Mouse (Mus musculus) lung, adult 2 months (tissue): ENCODE measurements around the gene Hhip. TPM values are rescaled to one million over a fixed set of nuclear protein-coding genes. Genes with fewer than 3 reads are reported as not detected.

Experiments
- DNase-seq: peaks from one replicate; pipeline ENCODE4 v3.0.0; 2022
- H3K4me1 ChIP-seq: fragments of 200-500 bp; 2 replicates; pipeline ENCODE4 v1.6.1; 2011; ENCODE audit warnings: low read length; ENCODE audit not compliant: control insufficient read depth, insufficient read depth
- H3K4me3 ChIP-seq: fragments of 200-500 bp; replicated peaks from 2 replicates; pipeline ENCODE3; 2011; ENCODE audit warnings: low read depth, mild to moderate bottlenecking, control low read depth, low read length; ENCODE audit errors: extremely low read depth
- CTCF ChIP-seq: fragments of 200-500 bp; IDR thresholded peaks from 2 replicates; pipeline ENCODE4 v1.5.1; 2011; ENCODE audit warnings: mild to moderate bottlenecking, low read length, control low read depth; ENCODE audit not compliant: insufficient read depth
- POLR2A ChIP-seq: fragments of 200-500 bp; IDR thresholded peaks from 2 replicates; pipeline ENCODE4 v1.6.1; 2011; ENCODE audit warnings: low read depth, mild to moderate bottlenecking, control low read depth, low read length, borderline replicate concordance; ENCODE audit errors: extremely low read depth
- WGBS: fragments of 180-500 bp; shearing (Covaris S2); methylation state at CpG from one replicate; pipeline ENCODE4 v1.1.7; 2018; 5-methylcytosine and 5-hydroxymethylcytosine counted together
- polyA plus RNA-seq: library from polyadenylated mRNA; depleted of rRNA; stranded (reverse); fragments of >200 nt; gene quantifications from 2 replicates; pipeline ENCODE4 v1.2.3, GENCODE M21; 2012

Hhip gene
- polyA plus RNA-seq, 1 experiment: 8.0 TPM

- WGBS: 29% methylated on average over 7 of the region's 7 CpGs
- Histone ChIP-seq H3K4me1 (peaks cover 2% of the 10 kb centered on the region; the same call in 1 of the 2 replicates), H3K4me3 (no peak overlapping the region)
- no peak for DNase-seq
- TF ChIP-seq CTCF (no peak), POLR2A (no peak)
Observed at GRCm38 (mm10) chr8:79935793-79936192, 122.0 kb downstream of the Hhip start.

GRCm38 (mm10) chr8:79929202-79929601, 128.6 kb downstream of the Hhip start:
- TF ChIP-seq POLR2A (no peak), CTCF (no peak)
- no peak overlapping the region for H3K4me3 ChIP-seq
- H3K4me1 ChIP-seq: no peaks in the 10 kb centered on the region
- no peak for DNase-seq
- whole genome bisulfite sequencing: 48% methylated on average over 4 of the region's 4 CpGs

DNA sequence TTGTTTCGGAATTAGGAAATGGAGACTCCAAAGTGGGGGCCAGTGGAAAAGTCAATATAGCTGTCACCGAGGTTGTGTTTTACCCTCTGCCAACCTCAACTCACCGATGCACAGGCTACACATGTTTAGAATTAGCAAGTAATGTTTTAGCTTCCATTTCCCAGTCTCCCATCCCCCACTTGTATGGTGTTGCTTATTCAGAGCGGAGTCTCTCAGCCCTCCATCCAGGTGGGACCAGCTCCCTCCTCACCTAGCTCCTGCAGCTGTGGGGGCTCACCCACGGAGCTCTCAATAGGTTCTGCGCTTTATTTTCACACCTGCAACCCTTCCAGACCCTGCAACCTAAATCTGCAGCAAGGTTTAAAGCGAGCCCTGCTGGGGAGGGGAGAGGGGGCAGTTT, 140.6 kb downstream of the Hhip start:
- TF ChIP-seq POLR2A (no peak), CTCF (no peak)

More for the DNA sequence above, 140.6 kb downstream of the Hhip start:
- Histone ChIP-seq H3K4me1 (no peaks in the 10 kb centered on the region), H3K4me3 (no peak overlapping the region)
- 71% methylated on average over 7 of the region's 7 CpGs for WGBS
- no peak for DNase-seq
